Mouse (Mus musculus) stomach, postnatal 0 days (tissue): ENCODE measurements around the gene Rad51b. TPM values are rescaled to one million over a fixed set of nuclear protein-coding genes. Genes with fewer than 3 reads are reported as not detected.
A peak's percentile ranks its signal among the peaks of the same experiment; 100 is the strongest.

ENCODE experiments used
- ATAC-seq: fragments of 200-750 bp; cut with Nextera tagmentation; 2 replicates; pipeline ENCODE4 v1.8.0; 2017; ENCODE audit not compliant: low FRiP score, low TSS enrichment
- DNase-seq: peaks from one replicate; pipeline ENCODE4 v3.0.0-alpha.2; 2016; ENCODE audit warnings: low spot score
- H3K27ac ChIP-seq: fragments of 300-500 bp; sonication (generic); replicated peaks from 2 replicates; pipeline ENCODE4 v1.5.1; 2014; ENCODE audit warnings: mild to moderate bottlenecking, control low read depth
- H3K27me3 ChIP-seq: fragments of 300-500 bp; sonication (generic); 2 replicates; pipeline ENCODE4 v1.6.1; 2014; ENCODE audit warnings: low read length; ENCODE audit not compliant: control insufficient read depth, insufficient read depth
- H3K36me3 ChIP-seq: fragments of 300-500 bp; sonication (generic); 2 replicates; pipeline ENCODE4 v1.6.1; 2014; ENCODE audit warnings: low read length, mixed read lengths; ENCODE audit not compliant: control insufficient read depth, insufficient read depth
- H3K4me1 ChIP-seq: fragments of 300-500 bp; sonication (generic); replicated peaks from 2 replicates; pipeline ENCODE4 v1.6.1; 2014; ENCODE audit warnings: antibody characterized with exemption; ENCODE audit not compliant: control insufficient read depth, insufficient read depth
- H3K4me2 ChIP-seq: fragments of 300-500 bp; sonication (generic); replicated peaks from 2 replicates; pipeline ENCODE4 v1.6.1; 2014; ENCODE audit warnings: low read depth, mild to moderate bottlenecking, control low read depth, moderate library complexity
- H3K4me3 ChIP-seq: fragments of 300-500 bp; sonication (generic); 2 replicates; pipeline ENCODE4 v1.5.1; 2014; ENCODE audit warnings: low read depth, low read length, control low read depth
- H3K9ac ChIP-seq: fragments of 300-500 bp; sonication (generic); 2 replicates; pipeline ENCODE4 v1.6.1; 2014; ENCODE audit warnings: mild to moderate bottlenecking, low read length, control low read depth, mixed read lengths
- H3K9me3 ChIP-seq: fragments of 300-500 bp; sonication (generic); 2 replicates; pipeline ENCODE4 v1.6.1; 2016; ENCODE audit warnings: low read length; ENCODE audit not compliant: control insufficient read depth
- CTCF ChIP-seq: IDR thresholded peaks from 2 replicates; pipeline ENCODE4 v1.5.1; 2016; ENCODE audit warnings: antibody characterized with exemption, low read depth, mild to moderate bottlenecking, moderate library complexity
- EP300 ChIP-seq: optimal IDR thresholded peaks from 2 replicates; pipeline ENCODE3; 2016; ENCODE audit warnings: antibody characterized with exemption
- WGBS: fragments of 180-500 bp; shearing (Covaris S2); extraction: QIAGEN DNeasy Blood & Tissue Kit; methylation state at CpG from one replicate; pipeline ENCODE4 v1.1.7; 2014; 5-methylcytosine and 5-hydroxymethylcytosine counted together
- polyA plus RNA-seq: library from polyadenylated mRNA; unstranded; fragments of >200 nt; fragmentation: Nextera tagmentation; extraction: Ambion mirVana; gene quantifications from 2 replicates; pipeline ENCODE4 v1.2.1, GENCODE M21; 2015

Gene Rad51b
- polyA plus RNA-seq, 1 experiment from 2014 or later, result 2.0 TPM

DNA sequence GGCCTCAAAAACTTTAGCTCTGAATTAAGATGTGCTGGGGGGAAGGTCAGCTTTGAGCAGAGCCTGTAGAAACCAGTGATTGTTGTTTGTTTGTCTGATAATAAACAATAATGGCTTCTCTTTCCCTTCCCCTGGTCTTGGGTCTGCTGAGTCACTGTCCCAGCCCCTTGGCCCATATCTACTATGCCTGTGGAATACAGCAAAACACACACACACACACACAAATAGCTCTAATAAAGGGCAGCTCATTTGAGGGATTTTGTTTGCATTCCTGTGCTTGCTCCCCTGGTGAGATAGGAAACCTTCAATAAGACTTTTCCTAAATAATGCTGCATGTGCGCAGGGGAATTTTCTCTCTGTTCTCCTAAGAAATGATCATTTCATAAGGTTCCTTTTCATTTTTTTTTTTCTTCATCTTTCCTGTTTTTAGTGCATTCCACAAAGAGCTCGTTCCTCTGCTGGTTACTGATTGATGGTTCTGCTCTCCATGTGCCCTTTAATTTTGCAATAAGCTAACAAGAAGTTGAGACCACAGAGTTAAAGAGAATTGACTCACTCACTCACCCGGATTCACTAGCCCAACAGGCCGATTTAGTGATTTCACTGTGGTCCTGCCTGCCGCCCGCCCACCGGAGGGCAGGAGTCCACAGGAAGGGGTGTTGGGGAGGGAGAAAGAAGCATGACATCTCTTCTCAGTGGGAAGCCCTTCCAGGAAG is 344.6 kb downstream of the Rad51b start:
- Histone ChIP-seq H3K27ac (0 out of 2 replicates have a peak overlapping the region, but pooled peaks have one; percentile 24), H3K9me3 (no peaks in the 10 kb centered on the region), H3K4me3 (no peak overlapping the region), H3K4me2 (no peak overlapping the region), H3K27me3 (no peaks in the 10 kb centered on the region), H3K36me3 (no peaks in the 10 kb centered on the region), H3K9ac (no peak overlapping the region), H3K4me1 (no peaks in the 10 kb centered on the region)
- TF ChIP-seq CTCF (0 out of 2 replicates have a peak, but pooled peaks have one; percentile 34), EP300 (no peak)
- ATAC-seq, result no peak
- peak; percentile 25 for DNase-seq
- WGBS, result 38% methylated on average over 7 of the region's 7 CpGs

DNA sequence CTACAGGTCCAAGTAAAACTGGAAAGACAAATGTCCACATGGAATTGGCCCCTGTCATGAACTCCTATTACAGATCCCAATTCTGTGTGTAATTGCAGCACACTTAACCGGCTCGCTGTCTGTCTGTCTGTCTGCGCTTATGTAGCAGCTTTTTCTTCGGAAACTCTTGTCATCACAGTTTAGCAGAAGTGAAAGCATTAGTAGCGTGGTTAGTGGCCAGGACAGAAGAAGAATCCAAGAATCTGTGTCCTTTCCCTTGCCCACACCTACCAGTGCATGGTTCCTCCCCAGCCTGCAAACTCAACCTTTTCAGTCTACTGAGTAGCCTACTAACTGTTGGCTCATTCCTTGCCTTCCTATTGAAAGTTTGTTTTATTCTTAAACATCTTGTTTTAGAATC is 345.6 kb downstream of the Rad51b start:
- H3K9me3 ChIP-seq, result no peaks in the 10 kb centered on the region
- no peak overlapping the region for H3K27ac ChIP-seq
- no peaks in the 10 kb centered on the region for H3K36me3 ChIP-seq
- H3K9ac ChIP-seq, result no peak overlapping the region
- H3K4me1 ChIP-seq, result no peaks in the 10 kb centered on the region
- H3K27me3 ChIP-seq, result no peaks in the 10 kb centered on the region
- ATAC-seq, result no peak
- 80% methylated on average over 5 of the region's 5 CpGs for WGBS
- H3K4me2 ChIP-seq, result no peak overlapping the region
- TF ChIP-seq CTCF (no peak), EP300 (no peak)
- peak; percentile 6 for DNase-seq
- H3K4me3 ChIP-seq, result no peak overlapping the region

GRCm38 (mm10) chr12:79645656-79646055 is 348.6 kb downstream of the Rad51b start:
- no peaks in the 10 kb centered on the region for H3K4me1 ChIP-seq
- no peaks in the 10 kb centered on the region for H3K9me3 ChIP-seq
- no peak overlapping the region for H3K4me3 ChIP-seq
- 62% methylated on average over 4 of the region's 4 CpGs for WGBS
- H3K36me3 ChIP-seq, result no peaks in the 10 kb centered on the region
- ATAC-seq (no peak), DNase-seq (peak; percentile 6)
- H3K4me2 ChIP-seq, result no peak overlapping the region
- no peak for TF ChIP-seq CTCF
- TF ChIP-seq EP300, result no peak
- H3K27me3 ChIP-seq, result no peaks in the 10 kb centered on the region
- no peak overlapping the region for H3K9ac ChIP-seq
- no peak overlapping the region for H3K27ac ChIP-seq

DNA sequence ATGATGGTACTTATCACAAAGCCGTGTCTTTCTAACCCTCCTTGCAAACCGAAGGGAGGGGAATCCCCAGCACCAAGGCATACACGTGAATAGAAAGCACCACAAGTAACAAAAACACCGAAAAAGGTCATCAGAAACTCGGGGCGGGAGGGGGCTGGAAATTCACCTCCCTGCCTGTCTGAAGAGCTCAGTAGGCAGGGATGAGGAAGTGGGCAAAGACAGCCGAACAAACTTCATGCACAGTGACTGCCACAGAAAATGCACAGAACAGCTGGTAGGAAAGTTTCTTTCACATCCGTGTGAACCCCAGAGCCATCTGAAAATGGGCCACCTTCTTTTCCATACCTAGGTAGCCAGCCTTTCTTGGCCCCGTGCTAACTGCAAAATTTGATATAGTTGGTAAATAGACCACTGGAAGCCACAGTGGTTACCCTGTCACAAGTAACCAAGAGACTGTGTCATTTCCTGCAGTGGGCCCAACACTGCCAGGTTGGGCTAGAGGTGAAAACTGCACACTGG is 349.6 kb downstream of the Rad51b start:
- Histone ChIP-seq H3K9ac (no peak overlapping the region), H3K36me3 (no peaks in the 10 kb centered on the region), H3K4me2 (no peak overlapping the region), H3K27me3 (no peaks in the 10 kb centered on the region), H3K9me3 (no peaks in the 10 kb centered on the region), H3K4me3 (no peak overlapping the region), H3K27ac (no peak overlapping the region), H3K4me1 (no peaks in the 10 kb centered on the region)
- ATAC-seq, result no peak
- TF ChIP-seq CTCF (no peak), EP300 (no peak)
- 73% methylated on average over 9 of the region's 9 CpGs for WGBS
- no peak for DNase-seq

DNA sequence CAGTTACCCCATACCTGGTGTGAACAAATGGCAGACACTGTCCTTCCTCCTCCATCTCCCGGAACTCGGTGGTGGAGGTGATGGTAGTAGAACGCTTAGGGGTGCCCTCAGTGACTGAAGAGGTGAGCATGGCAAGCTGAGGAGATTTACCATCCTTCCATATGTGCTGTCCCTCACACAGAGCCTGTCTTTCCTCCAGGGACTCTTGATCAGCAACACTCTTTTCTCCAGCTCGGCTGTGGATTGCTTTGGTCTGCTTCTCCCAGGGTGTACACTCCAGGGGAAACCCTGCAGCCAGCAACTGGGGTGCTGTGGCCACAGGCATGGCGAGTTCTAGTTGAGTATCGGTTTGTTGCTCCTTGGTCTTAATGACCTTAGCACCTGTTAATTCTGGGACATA is 350.3 kb downstream of the Rad51b start:
- Histone ChIP-seq H3K9me3 (no peaks in the 10 kb centered on the region), H3K4me1 (no peaks in the 10 kb centered on the region), H3K27ac (no peak overlapping the region), H3K4me2 (no peak overlapping the region), H3K27me3 (no peaks in the 10 kb centered on the region), H3K36me3 (no peaks in the 10 kb centered on the region), H3K4me3 (no peak overlapping the region), H3K9ac (no peak overlapping the region)
- no peak for TF ChIP-seq EP300
- no peak for TF ChIP-seq CTCF
- ATAC-seq (no peak), DNase-seq (no peak)
- 96% methylated on average over 6 of the region's 6 CpGs for WGBS

- no peak for TF ChIP-seq CTCF
- TF ChIP-seq EP300, result no peak
- no peaks in the 10 kb centered on the region for H3K36me3 ChIP-seq
- no peak overlapping the region for H3K9ac ChIP-seq
- H3K27me3 ChIP-seq, result no peaks in the 10 kb centered on the region
- no peak overlapping the region for H3K4me3 ChIP-seq
- WGBS, result 39% methylated on average over 5 of the region's 5 CpGs
- ATAC-seq, result no peak
- DNase-seq, result no peak
- H3K27ac ChIP-seq, result no peak overlapping the region
- H3K4me2 ChIP-seq, result no peak overlapping the region
- H3K9me3 ChIP-seq, result no peaks in the 10 kb centered on the region
- no peaks in the 10 kb centered on the region for H3K4me1 ChIP-seq
These were observed 350.9 kb downstream of the Rad51b start for GRCm38 (mm10) chr12:79647976-79648375.
